Mouse (Mus musculus): ENCODE results near the gene Fbxl8. TPM values are rescaled to one million over a fixed set of nuclear protein-coding genes. Genes with fewer than 3 reads are reported as not detected.

Fbxl8 gene
- polyA plus RNA-seq, 1 experiment from 2014 or later: 3.1 TPM

- Histone ChIP-seq H3K9me3 (ENCODE audit: control insufficient read depth, low read depth, low read length) (no peaks in the 10 kb centered on the region), H3K4me3 (ENCODE audit: low read depth, low read length) (0 out of 2 replicates have a peak overlapping the region, but pooled peaks have one; percentile 34), H3K27me3 (ENCODE audit: control insufficient read depth, insufficient read depth, low read length) (peaks cover 71% of the 10 kb centered on the region), H3K9ac (replicated peaks; ENCODE audit: low read depth, low read length) (0 out of 2 replicates have a peak overlapping the region, but pooled peaks have one; percentile 21), H3K27ac (ENCODE audit: low read length) (no peak overlapping the region), H3K4me1 (ENCODE audit: control insufficient read depth, insufficient read depth, low read length) (peaks cover 17% of the 10 kb centered on the region; the same call in 1 of the 2 replicates), H3K36me3 (ENCODE audit: control insufficient read depth, insufficient read depth, low read length) (no peaks in the 10 kb centered on the region), H3K4me2 (replicated peaks; ENCODE audit: low read depth, low read length) (peak overlapping the region; percentile 63)
- no peak for ATAC-seq (ENCODE audit: insufficient number of reproducible peaks, insufficient read depth, low FRiP score, low read depth)
- 10% methylated on average over 11 of the region's 11 CpGs for WGBS
Measured at GRCm38 (mm10) chr8:105275387-105275786, 10.9 kb downstream of the Fbxl8 start.

GRCm38 (mm10) chr8:105275840-105276239 lies 11.4 kb downstream of the Fbxl8 start, which contains the start of gene Nol3:
Gene Nol3 (plus strand): TSS chr8:105276140.
- Histone ChIP-seq H3K4me2 (replicated peaks; ENCODE audit: low read depth, low read length) (peak within 1 kb of the TSS; percentile 63), H3K27me3 (ENCODE audit: control insufficient read depth, insufficient read depth, low read length) (peaks cover 67% of the 10 kb centered on the region), H3K4me3 (ENCODE audit: low read depth, low read length) (peak within 1 kb of the TSS; percentile 34), H3K27ac (ENCODE audit: low read length) (no peak within 1 kb of the TSS), H3K36me3 (ENCODE audit: control insufficient read depth, insufficient read depth, low read length) (no peaks in the 10 kb centered on the region), H3K9ac (replicated peaks; ENCODE audit: low read depth, low read length) (peak within 1 kb of the TSS; percentile 21; the same call in 1 of the 2 replicates), H3K9me3 (ENCODE audit: control insufficient read depth, low read depth, low read length) (no peaks in the 10 kb centered on the region), H3K4me1 (ENCODE audit: control insufficient read depth, insufficient read depth, low read length) (peaks cover 17% of the 10 kb centered on the region; the same call in 1 of the 2 replicates)
- no peak for ATAC-seq (ENCODE audit: insufficient number of reproducible peaks, insufficient read depth, low FRiP score, low read depth)
- 8% methylated on average over 10 of the region's 10 CpGs for WGBS

- Histone ChIP-seq H3K4me3 (ENCODE audit: low read depth, low read length) (peak overlapping the region; percentile 34), H3K4me1 (ENCODE audit: control insufficient read depth, insufficient read depth, low read length) (peaks cover 17% of the 10 kb centered on the region; the same call in 1 of the 2 replicates), H3K9me3 (ENCODE audit: control insufficient read depth, low read depth, low read length) (no peaks in the 10 kb centered on the region), H3K27me3 (ENCODE audit: control insufficient read depth, insufficient read depth, low read length) (peaks cover 62% of the 10 kb centered on the region), H3K27ac (ENCODE audit: low read length) (no peak overlapping the region), H3K4me2 (replicated peaks; ENCODE audit: low read depth, low read length) (peak overlapping the region; percentile 63), H3K9ac (replicated peaks; ENCODE audit: low read depth, low read length) (peak overlapping the region; percentile 10; the same call in 1 of the 2 replicates), H3K36me3 (ENCODE audit: control insufficient read depth, insufficient read depth, low read length) (no peaks in the 10 kb centered on the region)
- peak; percentile 69 for ATAC-seq (ENCODE audit: insufficient number of reproducible peaks, insufficient read depth, low FRiP score, low read depth)
- WGBS: 2% methylated on average over 30 of the region's 30 CpGs
Measured at GRCm38 (mm10) chr8:105276292-105277120, 12.1 kb downstream of the Fbxl8 start.

- peak; percentile 38; the same call in 1 of the 2 replicates for ATAC-seq (ENCODE audit: insufficient number of reproducible peaks, insufficient read depth, low FRiP score, low read depth)
- WGBS: 3% methylated on average over 28 of the region's 28 CpGs
- Histone ChIP-seq H3K4me1 (ENCODE audit: control insufficient read depth, insufficient read depth, low read length) (peaks cover 17% of the 10 kb centered on the region; the same call in 1 of the 2 replicates), H3K27ac (ENCODE audit: low read length) (no peak overlapping the region), H3K4me2 (replicated peaks; ENCODE audit: low read depth, low read length) (peak overlapping the region; percentile 30), H3K9ac (replicated peaks; ENCODE audit: low read depth, low read length) (no peak overlapping the region), H3K27me3 (ENCODE audit: control insufficient read depth, insufficient read depth, low read length) (peaks cover 46% of the 10 kb centered on the region), H3K9me3 (ENCODE audit: control insufficient read depth, low read depth, low read length) (no peaks in the 10 kb centered on the region), H3K36me3 (ENCODE audit: control insufficient read depth, insufficient read depth, low read length) (no peaks in the 10 kb centered on the region), H3K4me3 (ENCODE audit: low read depth, low read length) (0 out of 2 replicates have a peak overlapping the region, but pooled peaks have one; percentile 0)
Measured at GRCm38 (mm10) chr8:105278911-105279334, 14.5 kb downstream of the Fbxl8 start.

- H3K4me1 ChIP-seq (ENCODE audit: control insufficient read depth, insufficient read depth, low read length): peaks cover 12% of the 10 kb centered on the region; the same call in 1 of the 2 replicates
- no peak overlapping the region for H3K27ac ChIP-seq (ENCODE audit: low read length)
- peaks cover 32% of the 10 kb centered on the region for H3K27me3 ChIP-seq (ENCODE audit: control insufficient read depth, insufficient read depth, low read length)
- H3K9me3 ChIP-seq (ENCODE audit: control insufficient read depth, low read depth, low read length): no peaks in the 10 kb centered on the region
- no peak overlapping the region for H3K9ac ChIP-seq (replicated peaks; ENCODE audit: low read depth, low read length)
- peaks cover 4% of the 10 kb centered on the region; the same call in 1 of the 2 replicates for H3K36me3 ChIP-seq (ENCODE audit: control insufficient read depth, insufficient read depth, low read length)
- ATAC-seq (ENCODE audit: insufficient number of reproducible peaks, insufficient read depth, low FRiP score, low read depth): no peak
- 82% methylated on average over 3 of the region's 3 CpGs for WGBS
- no peak overlapping the region for H3K4me2 ChIP-seq (replicated peaks; ENCODE audit: low read depth, low read length)
- no peak overlapping the region for H3K4me3 ChIP-seq (ENCODE audit: low read depth, low read length)
Measured at GRCm38 (mm10) chr8:105280567-105280966, 16.1 kb downstream of the Fbxl8 start.

- H3K9me3 ChIP-seq (ENCODE audit: control insufficient read depth, low read depth, low read length): no peaks in the 10 kb centered on the region
- H3K4me1 ChIP-seq (ENCODE audit: control insufficient read depth, insufficient read depth, low read length): no peaks in the 10 kb centered on the region
- 76% methylated on average over 12 of the region's 12 CpGs for WGBS
- no peak for ATAC-seq (ENCODE audit: insufficient number of reproducible peaks, insufficient read depth, low FRiP score, low read depth)
- H3K9ac ChIP-seq (replicated peaks; ENCODE audit: low read depth, low read length): no peak overlapping the region
- H3K4me2 ChIP-seq (replicated peaks; ENCODE audit: low read depth, low read length): no peak overlapping the region
- no peak overlapping the region for H3K27ac ChIP-seq (ENCODE audit: low read length)
- H3K4me3 ChIP-seq (ENCODE audit: low read depth, low read length): no peak overlapping the region
- H3K27me3 ChIP-seq (ENCODE audit: control insufficient read depth, insufficient read depth, low read length): peaks cover 25% of the 10 kb centered on the region
- peaks cover 4% of the 10 kb centered on the region; the same call in 1 of the 2 replicates for H3K36me3 ChIP-seq (ENCODE audit: control insufficient read depth, insufficient read depth, low read length)
Measured at GRCm38 (mm10) chr8:105281821-105282220, 17.4 kb downstream of the Fbxl8 start.

- no peak for ATAC-seq (ENCODE audit: insufficient number of reproducible peaks, insufficient read depth, low FRiP score, low read depth)
- no peak overlapping the region for H3K27ac ChIP-seq (ENCODE audit: low read length)
- H3K9me3 ChIP-seq (ENCODE audit: control insufficient read depth, low read depth, low read length): no peaks in the 10 kb centered on the region
- H3K9ac ChIP-seq (replicated peaks; ENCODE audit: low read depth, low read length): no peak overlapping the region
- peaks cover 4% of the 10 kb centered on the region; the same call in 1 of the 2 replicates for H3K36me3 ChIP-seq (ENCODE audit: control insufficient read depth, insufficient read depth, low read length)
- WGBS: 85% methylated on average over 4 of the region's 4 CpGs
- H3K27me3 ChIP-seq (ENCODE audit: control insufficient read depth, insufficient read depth, low read length): peaks cover 21% of the 10 kb centered on the region
- H3K4me2 ChIP-seq (replicated peaks; ENCODE audit: low read depth, low read length): no peak overlapping the region
- no peaks in the 10 kb centered on the region for H3K4me1 ChIP-seq (ENCODE audit: control insufficient read depth, insufficient read depth, low read length)
- no peak overlapping the region for H3K4me3 ChIP-seq (ENCODE audit: low read depth, low read length)
Measured at GRCm38 (mm10) chr8:105282239-105282638, 17.8 kb downstream of the Fbxl8 start.

GRCm38 (mm10) chr8:105283074-105283473 lies 18.6 kb downstream of the Fbxl8 start:
- Histone ChIP-seq H3K27me3 (ENCODE audit: control insufficient read depth, insufficient read depth, low read length) (peaks cover 12% of the 10 kb centered on the region; the same call in 1 of the 2 replicates), H3K4me2 (replicated peaks; ENCODE audit: low read depth, low read length) (no peak overlapping the region), H3K9ac (replicated peaks; ENCODE audit: low read depth, low read length) (no peak overlapping the region), H3K9me3 (ENCODE audit: control insufficient read depth, low read depth, low read length) (no peaks in the 10 kb centered on the region), H3K27ac (ENCODE audit: low read length) (no peak overlapping the region), H3K4me1 (ENCODE audit: control insufficient read depth, insufficient read depth, low read length) (no peaks in the 10 kb centered on the region), H3K36me3 (ENCODE audit: control insufficient read depth, insufficient read depth, low read length) (peaks cover 4% of the 10 kb centered on the region; the same call in 1 of the 2 replicates), H3K4me3 (ENCODE audit: low read depth, low read length) (no peak overlapping the region)
- 30% methylated on average over 23 of the region's 23 CpGs for WGBS
- peak; percentile 71 for ATAC-seq (ENCODE audit: insufficient number of reproducible peaks, insufficient read depth, low FRiP score, low read depth)

Data from stomach, embryonic 14.5 days (tissue).